Mouse (Mus musculus): ENCODE results near the gene Ccdc174.
"Not testable (repeated sequence)": the region's sequence is repeated elsewhere in the genome, so short reads cannot be mapped to it uniquely, and the experiment has no call there.

The Ccdc174 gene

DNA sequence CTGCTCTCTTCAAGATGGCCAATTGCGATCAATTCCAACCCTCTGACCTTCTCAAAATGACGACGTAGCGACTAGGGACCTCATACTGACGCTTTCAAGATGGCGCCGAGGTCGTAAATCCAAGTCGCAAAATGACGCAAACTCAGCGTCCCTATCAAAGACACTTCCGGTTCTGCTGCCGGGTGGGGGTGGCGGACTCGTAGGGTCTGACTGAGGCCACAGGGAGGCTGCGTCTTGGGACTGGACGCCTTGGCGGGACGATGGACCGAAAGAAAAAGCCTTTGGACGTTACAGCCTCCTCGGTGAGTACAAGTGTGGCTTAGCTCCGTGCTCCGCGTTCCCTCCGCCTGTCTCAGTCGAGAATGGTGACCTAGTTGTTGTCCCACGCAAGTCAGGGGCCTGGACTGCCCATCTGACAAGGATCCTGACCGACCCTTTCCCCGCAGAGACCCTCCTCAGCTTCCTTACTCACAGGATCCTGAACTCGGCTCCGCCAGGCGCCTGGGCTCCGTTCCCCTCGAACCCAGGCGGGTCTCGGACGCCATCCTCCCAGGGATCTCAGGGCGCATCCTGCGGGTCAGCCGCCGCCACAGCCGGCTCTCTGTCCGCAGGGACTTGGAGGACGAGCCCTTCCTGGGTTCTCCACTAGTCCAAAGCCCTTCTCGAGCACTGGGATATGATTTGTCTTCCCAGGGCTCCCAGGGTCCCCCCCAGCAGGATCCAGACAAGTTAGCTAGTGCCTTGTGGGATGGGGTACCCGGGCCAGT lies at the start of gene Ccdc174:
Ccdc174 (plus strand) TSS at position 169 of the 767 bp plus-strand sequence.
- DNase-seq: peak; percentile 82

DNA sequence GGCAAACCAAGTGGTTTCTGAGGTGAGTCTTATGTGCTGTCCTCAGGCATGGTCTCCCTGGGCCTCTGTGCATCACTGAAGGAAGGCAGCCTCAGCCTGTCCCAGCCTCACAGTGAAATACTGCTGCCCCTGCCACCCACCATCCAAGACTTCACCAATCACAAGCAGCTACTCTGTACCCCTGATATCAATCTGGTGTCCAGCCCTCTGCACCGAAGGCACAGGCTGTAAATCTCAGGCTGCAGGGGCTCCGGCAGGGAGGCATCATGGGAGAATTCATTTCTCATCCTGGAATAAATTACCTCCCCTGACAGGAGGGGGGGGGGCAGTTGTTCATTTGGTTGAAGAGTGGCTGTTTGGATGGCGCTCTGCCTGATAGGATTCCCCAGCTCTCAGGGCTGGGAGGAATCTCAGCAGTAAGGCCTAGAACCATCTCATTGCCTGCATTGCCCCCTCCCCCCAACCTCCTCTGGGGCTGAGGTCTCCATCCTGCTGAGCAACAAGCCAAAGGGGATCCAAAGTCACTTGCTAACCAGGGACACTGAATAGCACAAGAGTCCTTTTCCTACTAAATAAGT lies 44.9 kb upstream of the Ccdc174 start:
- no peak for DNase-seq

DNA sequence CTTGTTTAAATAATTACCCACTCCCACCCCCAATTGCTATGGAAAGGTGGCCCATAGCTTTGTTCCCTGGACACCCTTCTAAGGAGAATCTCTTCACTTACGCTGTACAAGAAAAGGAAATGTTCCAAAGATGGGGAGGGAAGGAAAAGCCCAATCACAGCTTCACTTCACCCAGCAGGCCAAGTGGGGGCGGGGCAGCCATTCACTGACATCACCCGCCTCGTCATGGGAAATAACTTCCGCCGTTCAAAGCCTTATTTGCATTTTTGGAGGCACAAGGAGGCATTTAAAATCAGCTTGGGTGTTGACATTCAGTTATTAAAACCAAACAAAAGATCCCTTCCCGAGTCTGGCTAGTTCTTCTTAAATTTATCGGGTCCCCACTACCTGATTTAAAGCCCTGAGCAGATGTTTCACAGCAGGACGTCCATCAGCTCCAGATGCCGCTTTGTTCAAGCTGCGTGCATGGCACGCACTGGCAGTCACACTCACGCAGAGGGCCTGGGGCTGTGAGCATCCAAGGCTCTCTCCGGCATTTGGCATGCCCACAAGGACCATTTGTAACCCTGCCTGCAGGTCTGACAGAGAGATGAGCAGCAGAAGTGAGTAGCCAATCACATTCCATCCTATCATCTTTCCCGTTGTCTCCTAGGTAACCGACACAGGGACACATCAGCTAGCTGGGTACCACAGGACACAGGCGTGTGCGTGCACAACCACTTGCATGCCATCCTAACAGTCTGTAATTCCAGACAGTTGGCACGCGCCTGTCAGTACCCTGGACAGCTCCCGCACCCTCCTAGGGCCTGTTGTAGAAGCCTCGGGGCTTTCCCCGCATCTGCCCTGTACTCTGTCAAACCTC lies 38.6 kb upstream of the Ccdc174 start:
- peak; percentile 92 for DNase-seq

DNA sequence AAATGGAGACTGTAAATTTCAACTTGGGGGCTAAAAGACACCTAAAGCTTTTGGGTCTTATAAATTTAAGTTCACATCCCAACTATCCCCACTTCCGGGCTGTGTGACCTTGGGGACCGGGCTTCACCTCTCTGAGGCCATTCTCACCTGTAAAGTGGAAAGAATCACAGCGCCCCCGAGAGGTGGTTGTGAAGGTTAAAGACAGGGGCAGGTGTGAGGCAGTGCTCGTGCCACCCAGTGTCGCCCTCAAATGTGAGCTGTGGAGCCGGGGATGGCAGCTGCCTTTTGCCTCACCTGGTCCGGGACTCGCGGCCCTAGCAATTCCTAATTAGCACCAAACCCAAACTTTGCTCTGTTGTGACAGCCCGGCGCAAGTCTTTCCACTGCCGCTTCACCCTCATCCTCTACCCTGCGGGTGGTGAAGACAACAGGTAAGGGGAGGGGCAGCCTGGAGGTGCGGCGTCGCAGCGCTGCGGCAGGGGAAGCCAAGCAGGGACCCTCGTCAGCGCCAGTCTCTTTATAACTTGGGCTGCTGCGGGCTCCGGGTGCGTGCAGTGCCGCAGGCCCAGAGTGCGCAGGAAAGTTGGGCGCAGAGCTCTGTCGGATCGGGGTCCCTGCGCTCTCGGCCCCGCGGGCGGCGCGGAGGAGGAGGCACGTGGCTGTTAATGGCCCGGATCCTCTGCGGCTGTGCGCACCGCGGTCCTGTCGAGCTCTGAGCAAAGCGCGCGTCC lies 34.8 kb upstream of the Ccdc174 start:
- DNase-seq: no peak

DNA sequence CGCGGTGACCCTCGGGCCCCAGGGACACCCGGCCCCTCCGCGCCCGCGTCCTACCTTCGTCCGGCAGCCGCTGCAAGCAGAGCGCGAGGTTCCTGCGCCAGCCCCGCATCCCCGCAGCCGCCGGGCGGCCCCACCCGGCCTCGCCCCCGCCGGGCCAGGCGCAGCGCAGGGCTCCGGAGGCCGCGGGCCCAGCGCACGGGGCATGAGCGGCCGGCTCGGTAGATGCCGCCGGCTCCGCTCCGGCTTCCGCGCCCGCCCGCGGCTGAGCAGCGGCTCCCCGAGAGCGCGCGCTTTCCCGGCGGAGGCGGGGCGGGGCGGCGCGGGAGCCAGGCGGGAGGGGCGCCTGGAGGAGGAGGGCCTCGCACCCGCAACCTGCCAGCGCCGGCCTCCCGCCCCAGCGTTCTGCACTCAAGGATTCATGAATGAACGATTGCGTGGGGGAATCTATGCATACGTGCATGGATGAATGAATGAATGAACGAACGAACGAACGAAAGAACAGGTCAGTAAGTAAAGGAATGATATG lies 34.2 kb upstream of the Ccdc174 start:
- DNase-seq: peak; percentile 53

DNA sequence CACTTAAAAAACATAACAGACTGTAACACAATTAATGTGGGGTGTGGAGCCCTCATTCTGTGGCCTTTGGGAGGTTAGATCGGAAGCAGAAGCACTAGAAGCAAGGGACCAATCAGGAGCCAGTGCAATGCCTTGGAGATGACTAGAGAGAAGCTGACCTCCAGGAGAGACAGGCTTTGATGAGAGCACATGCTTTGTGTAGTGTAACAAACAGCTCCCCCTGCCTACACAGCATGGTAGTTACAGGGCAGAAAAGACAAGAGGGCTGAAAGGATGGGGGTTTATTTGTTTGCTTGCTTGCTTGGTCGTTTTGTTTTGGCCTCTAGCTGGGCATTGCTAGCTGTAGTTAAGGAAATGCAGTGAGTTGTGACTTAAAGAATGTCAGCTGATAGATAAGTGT lies 25.3 kb upstream of the Ccdc174 start:
- no peak for DNase-seq

DNA sequence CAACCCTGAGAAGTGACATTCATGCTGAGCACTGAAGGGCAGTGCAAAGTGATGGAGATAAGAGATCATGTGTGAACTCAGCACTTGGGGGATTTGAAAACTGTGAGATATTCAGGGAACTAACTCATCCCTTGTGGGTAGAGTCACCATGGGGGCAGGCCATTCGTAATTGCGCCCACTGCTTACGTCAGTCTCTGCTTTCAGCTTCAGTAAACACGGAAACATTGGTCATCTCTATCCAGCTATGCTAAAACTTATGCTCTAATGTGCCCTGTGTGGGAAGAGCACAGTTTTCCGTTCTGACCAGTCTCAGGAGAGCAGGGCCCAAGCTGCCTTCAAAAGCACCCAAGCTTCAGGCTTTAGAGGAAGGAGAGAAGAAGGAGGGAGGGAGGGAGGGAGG lies 19.5 kb upstream of the Ccdc174 start:
- no peak for DNase-seq

DNA sequence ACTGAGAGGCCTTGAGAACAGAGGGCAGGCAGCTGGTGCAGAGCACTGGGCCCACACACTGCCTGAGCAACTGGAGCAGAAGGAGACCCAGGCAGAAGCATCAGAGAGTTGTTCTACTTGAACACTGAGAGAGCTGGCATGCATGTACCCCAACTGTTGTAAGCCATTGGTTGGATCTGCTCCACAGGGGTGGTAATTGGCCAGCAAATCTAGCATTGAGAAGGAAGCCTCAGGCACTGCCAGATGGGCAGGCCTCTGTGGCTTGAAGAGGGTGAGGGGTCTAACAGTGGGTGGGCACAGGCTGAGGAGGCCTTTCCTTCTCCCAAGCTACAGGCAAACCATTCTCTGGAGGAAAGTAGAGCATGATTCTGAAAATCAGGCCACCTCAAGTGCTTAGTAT lies 15.0 kb upstream of the Ccdc174 start:
- no peak for DNase-seq

DNA sequence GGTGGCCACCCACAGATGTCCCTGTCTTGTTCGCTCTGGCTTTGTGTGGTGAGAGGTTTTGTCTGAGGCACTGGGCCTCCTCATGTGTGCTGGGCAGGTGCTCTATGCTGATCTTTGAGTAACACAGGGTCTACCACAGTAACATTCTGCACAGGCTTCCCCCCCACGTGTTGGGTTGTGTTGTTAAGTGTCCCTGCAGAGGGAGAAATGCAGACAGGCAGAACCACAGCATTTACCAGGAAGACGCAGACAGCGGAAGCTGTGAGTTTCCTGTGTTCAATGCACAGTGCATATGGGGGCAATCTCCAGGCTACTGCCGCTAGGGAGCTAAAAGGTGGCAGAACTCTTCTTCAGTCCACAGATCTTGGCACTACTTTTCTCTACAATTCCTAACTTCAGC lies 13.3 kb upstream of the Ccdc174 start:
- no peak for DNase-seq

DNA sequence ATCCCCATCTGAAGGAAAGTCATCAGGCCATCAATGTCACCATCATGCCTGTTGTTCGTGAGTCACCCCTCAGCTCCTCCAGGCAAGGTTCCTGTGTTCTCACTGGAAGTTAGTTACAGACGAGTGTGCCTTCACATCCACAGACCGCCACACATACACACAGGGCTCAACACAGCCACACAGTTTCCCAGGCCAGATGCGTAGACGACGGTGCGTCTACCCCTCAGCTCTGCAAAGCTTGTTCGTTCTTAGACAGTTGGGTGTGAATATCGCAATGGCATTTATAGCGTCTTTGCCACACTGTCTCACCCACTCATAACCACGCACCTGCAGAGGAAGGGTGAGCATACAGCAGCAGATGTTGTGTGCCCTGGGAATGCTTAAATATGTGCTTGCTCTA lies 12.3 kb upstream of the Ccdc174 start:
- no peak for DNase-seq

DNA sequence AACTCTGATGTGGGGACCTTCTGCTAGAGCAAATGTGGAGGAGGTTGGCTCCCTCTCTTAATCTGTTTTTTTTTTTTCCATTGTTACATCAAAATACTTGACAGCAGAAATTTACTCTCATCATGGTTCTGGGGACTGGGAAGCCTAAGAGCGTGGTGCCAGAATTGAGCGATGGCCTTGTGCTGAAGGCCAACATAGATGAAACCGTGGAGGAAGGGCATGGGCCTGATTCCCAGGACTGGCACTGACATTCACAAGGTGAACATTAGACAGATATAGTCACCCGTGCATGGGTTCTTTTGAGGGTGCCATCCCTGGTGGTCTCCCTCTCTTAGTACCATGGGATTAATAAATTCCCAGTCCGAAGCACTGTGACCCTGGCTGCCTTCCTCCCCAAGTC lies 9.8 kb upstream of the Ccdc174 start:
- DNase-seq: no peak

DNA sequence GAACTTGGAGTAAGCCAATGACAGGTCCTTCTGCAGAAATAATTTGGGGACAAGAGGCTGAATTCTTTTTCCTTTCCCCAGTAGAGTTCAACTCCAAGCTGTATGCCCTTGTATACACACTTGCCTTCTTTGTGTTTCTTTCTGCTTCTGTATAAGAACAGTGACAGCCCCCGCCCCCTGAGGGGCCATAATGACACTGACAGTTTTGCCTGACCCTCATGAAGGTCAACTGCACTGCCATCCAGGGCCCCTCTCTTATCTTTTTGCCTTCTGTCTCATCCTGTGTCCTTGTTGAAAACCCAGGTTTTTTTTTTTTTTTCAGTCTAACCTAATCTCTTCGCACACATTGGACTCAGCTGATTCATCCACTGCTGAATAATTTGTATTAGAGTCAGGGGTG lies 5.1 kb upstream of the Ccdc174 start:
- DNase-seq: no peak

DNA sequence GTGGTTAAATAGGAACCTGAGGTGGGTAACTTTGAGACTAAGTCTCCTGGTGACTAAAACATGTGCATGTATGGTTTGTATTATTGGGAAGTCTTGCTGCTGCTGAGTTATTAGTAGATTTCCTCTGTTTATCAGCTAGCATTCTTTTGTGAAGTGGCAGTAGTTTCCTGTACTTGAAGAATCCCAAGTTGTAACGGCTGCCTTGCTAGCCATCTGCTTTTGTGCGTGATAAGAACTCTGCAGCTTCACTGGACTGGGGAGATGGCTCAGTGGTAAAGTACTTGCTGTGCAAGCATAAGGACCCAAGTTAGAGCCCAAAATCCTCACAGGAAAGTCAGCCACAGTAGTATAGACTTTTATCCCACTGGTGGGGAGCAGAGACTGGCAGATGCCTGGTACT lies 6.0 kb downstream of the Ccdc174 start:
- no peak for DNase-seq

DNA sequence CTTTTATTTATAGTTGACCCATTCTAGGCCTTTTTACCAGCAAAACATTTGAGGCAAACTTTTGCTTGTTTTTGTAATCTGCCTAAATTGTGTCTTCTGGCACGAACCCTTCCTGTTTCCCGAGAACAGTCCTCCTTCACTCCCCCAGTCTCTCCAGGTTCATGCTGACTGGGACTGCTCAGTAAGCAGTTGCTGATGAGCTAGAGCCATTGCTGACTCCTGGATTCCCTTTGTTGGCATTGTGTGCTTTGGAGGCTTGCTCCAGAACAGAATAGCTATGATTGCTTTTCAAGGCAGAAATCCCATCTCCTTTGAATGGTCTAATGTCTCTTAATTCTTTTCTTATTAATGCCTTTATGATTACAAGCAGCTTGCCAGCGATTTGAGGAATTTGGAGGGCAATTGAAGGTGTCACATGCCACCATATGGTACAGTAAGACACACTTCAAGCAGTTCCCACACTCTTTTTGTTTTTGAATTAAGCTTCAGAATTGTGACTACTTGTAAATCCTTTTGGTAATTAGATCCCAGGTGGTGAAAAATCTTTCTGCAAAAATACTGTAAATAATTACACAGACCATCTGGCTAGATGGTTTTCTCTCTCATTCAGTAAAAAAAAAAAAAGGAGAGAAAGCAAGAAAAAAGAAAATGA lies 11.5 kb downstream of the Ccdc174 start:
- DNase-seq: no peak

DNA sequence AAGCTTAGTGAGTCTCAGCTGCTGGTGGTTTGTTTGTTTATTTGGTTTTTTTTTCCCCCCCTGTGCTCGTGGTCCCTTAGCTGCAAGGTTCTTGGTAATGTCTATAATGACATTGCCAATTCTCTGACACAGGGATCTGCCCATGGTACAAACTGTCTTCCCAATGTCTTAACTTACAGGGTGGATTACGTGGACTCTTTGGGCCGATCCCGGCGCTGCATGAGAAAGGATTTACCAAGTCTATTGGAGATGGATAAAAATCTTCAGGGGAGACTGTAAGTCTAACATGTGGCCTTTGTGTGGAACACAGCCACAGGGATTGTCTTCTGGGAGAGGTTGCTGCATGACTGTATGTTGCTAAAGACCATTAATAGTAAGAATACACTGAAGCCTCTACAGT lies 12.8 kb downstream of the Ccdc174 start:
- DNase-seq: no peak

DNA sequence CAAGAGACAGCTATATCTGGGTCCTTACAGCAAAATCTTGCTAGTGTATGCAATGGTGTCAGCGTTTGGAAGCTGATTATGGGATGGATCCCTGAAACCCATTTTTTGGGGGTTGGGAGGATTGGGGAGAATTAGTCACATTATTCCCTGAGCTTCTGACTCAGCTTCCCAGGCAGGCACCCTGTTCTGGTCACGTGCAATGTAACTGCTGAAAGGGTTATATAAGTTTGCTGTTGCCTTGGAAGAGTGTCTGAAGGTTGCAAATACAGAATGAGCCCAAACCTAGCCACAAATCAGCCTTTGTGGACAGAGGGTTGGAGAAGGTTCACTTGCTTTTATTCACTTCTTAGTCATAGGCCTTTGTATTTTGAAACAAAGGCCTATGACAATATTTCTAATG lies 13.9 kb downstream of the Ccdc174 start:
- DNase-seq: no peak

DNA sequence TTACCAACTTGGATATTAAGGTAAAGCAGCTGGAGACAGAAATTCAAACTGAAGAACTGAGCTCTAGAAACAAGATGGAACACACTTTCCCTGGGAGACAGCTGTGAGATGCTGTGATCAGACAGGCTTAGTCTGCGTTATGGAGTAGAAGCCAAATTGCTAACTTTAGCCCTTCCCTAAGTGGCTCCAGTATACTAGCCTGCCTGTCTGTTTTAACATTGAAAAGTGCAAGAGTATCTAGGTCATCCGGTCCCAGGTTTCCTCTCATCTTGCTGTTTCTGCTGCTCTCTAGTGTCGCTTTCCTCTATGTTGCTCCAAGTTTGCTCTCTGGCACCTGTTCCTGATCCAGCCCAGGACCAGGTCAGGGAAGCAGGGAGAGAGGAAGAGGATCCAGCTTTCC lies 18.9 kb downstream of the Ccdc174 start:
- DNase-seq: no peak

DNA sequence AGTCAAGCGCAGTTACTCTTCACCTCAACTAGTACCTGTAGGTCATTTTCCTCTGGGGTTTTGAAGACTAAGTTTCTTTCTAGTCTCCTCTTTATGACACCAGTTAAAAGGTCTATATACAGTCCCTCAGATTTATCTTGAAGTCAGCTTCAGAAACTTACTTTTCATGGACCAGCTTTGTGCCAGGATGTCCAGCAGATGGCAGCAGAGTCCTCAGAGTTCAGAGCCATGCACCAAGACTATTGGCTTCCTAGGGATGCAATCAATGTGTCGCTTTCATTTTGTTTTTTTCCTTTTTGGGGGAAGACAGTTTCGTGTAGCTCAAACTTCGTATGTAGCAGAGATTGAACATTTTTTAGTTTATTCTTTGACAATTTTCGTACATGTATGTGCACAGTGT lies 23.7 kb downstream of the Ccdc174 start:
- DNase-seq: peak; percentile 91

DNA sequence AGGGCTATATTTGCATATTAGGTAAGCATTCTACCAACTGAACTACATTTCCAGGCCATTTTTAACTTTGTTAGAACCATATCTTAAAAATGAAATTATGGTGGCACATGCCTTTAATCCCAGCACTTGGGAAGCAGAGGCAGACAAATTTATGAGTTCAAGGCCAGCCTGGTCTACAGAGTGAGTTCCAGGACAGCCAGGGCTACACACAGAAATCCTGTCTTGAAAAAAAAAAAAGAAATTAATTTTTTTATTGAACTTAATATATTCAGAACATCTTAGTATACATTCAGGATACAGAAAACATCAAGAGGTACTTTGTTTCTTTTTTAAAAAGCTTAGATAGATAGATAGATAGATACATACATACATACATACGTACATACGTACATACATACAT lies 24.7 kb downstream of the Ccdc174 start, which contains the start of gene 4930590J08Rik:
4930590J08Rik (plus strand) TSS at position 301 of the 400 bp plus-strand sequence.
- DNase-seq: not testable (repeated sequence)

DNA sequence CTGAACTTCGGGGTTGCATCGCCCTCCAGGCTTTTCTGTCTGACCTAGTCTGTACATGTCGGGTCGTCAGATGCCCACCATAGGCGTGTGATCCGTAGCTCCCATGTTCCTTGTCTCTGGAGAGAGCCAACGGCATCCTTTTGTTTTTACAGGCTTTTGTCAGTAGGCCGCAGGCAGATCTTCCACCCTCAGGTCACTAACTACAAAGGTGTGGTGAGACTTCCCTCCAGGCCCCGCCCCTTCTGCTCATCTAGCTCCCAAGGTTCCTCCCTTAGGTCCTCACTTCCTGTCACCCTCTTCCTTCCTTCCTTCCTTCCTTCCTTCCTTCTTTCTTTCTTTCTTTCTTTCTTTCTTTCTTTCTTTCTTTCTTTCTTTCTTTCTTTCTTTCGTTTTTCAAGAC lies 36.2 kb downstream of the Ccdc174 start:
- no peak for DNase-seq

DNA sequence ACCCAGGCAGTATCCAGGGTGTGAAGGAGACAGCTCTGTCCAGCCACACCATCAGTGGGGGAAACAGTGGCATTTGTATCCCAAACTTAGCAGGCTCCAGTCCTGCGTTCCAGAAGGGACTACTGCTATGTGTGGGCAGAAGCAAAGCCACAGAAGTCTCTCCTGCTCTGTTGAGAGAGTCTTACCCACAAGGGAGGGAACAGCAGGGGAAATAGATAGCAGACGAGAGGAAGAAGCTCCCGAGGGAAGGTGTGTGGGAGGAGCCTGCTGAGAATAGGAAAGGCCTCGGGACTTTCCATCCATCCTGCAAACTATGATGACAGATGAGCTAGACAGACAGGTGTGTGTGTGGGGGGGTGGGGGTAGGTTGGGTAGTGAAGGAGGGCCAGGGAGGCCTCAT lies 39.4 kb downstream of the Ccdc174 start:
- no peak for DNase-seq

DNA sequence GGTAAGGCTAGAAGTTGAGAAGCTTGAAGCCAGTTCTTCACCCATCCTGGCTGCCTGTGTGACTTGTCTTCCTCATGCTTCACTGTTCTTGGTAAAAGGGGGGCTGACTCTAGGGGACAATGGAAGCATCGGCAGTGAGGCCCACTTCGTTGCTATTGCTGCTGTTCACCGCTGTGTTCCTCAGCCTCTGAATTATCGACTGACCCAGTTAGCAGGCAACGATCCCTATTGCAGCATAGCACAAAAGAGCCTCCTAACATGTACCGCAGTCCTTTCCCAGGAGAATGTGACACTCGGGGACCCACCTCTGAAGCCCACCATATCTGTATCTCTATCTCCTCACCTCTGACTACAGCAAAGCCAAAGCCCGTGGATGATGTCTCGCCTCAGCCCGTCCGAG lies 39.9 kb downstream of the Ccdc174 start:
- no peak for DNase-seq
